Mouse (Mus musculus) CH12.LX (cell line): ENCODE data around the gene Appl1. TPM values are rescaled to one million over a fixed set of nuclear protein-coding genes. Genes with fewer than 3 reads are reported as not detected.

ENCODE experiments used
- DNase-seq: peaks from one replicate; pipeline ENCODE4 v3.0.0-alpha.2; 2013; ENCODE audit errors: extremely low read depth
- H3K27ac ChIP-seq: 2 replicates; pipeline ENCODE4 v1.5.1; 2012; ENCODE audit warnings: low read depth, mild to moderate bottlenecking, control low read depth, moderate library complexity; ENCODE audit not compliant: insufficient read depth
- H3K27me3 ChIP-seq: replicated peaks from 2 replicates; pipeline ENCODE3; 2012; ENCODE audit warnings: inconsistent platforms
- H3K36me3 ChIP-seq, 2 experiments: replicated peaks in 1 of 2; 2 replicates each; pipeline versions ENCODE3 to v1.6.1; 2012; ENCODE audit warnings: inconsistent platforms in 1 of 2, low read length in 1 of 2, mild to moderate bottlenecking in 1 of 2, mixed read lengths in 1 of 2, moderate library complexity in 1 of 2; ENCODE audit not compliant: control insufficient read depth in 1 of 2, insufficient read depth in 1 of 2
- H3K4me1 ChIP-seq, 2 experiments: 2 replicates each; pipeline ENCODE4 v1.6.1; 2012; ENCODE audit warnings: inconsistent platforms in 1 of 2, moderate library complexity in 1 of 2; ENCODE audit not compliant: insufficient read depth in 2 of 2, control insufficient read depth in 1 of 2
- H3K4me2 ChIP-seq: 2 replicates; pipeline ENCODE4 v1.6.1; 2012; ENCODE audit warnings: low read depth, mild to moderate bottlenecking, control low read depth; ENCODE audit not compliant: poor library complexity, insufficient read depth, severe bottlenecking
- H3K4me3 ChIP-seq, 3 experiments: fragments of 150-350 bp in 1 of 3; sonication (generic) in 1 of 3; replicated peaks in 1 of 3; 2 replicates each; pipeline versions ENCODE3 to v1.5.1; 2011 to 2012; ENCODE audit warnings: low read depth in 2 of 3, low read length in 2 of 3, mild to moderate bottlenecking in 2 of 3, moderate library complexity in 2 of 3, control low read depth in 1 of 3, improper control_type of control experiment in 1 of 3, inconsistent platforms in 1 of 3, mixed read lengths in 1 of 3; ENCODE audit not compliant: poor library complexity in 1 of 3
- H3K79me2 ChIP-seq: replicated peaks from 2 replicates; pipeline ENCODE4 v1.6.1; 2012; ENCODE audit warnings: mild to moderate bottlenecking, moderate library complexity; ENCODE audit not compliant: control insufficient read depth, poor library complexity, insufficient read depth, severe bottlenecking; ENCODE audit errors: extremely low read depth
- H3K9ac ChIP-seq: 2 replicates; pipeline ENCODE4 v1.6.1; 2012; ENCODE audit warnings: low read depth, mild to moderate bottlenecking, control low read depth, moderate library complexity; ENCODE audit not compliant: insufficient read depth
- H3K9me3 ChIP-seq: replicated peaks from 2 replicates; pipeline ENCODE3; 2012; ENCODE audit warnings: low read length, inconsistent platforms, mixed read lengths
- BHLHE40 ChIP-seq: IDR thresholded peaks from 2 replicates; pipeline ENCODE4 v1.6.1; 2011; ENCODE audit warnings: mild to moderate bottlenecking, low read depth, low read length, improper control_type of control experiment
- ELF1 ChIP-seq: IDR thresholded peaks from 2 replicates; pipeline ENCODE4 v1.6.1; 2014; ENCODE audit warnings: low read depth, mild to moderate bottlenecking, inconsistent platforms, low read length, improper control_type of control experiment
- EP300 ChIP-seq: IDR thresholded peaks from 2 replicates; pipeline ENCODE4 v1.6.1; 2011; ENCODE audit warnings: low read length, improper control_type of control experiment
- ETS1 ChIP-seq: conservative IDR thresholded peaks from 2 replicates; pipeline ENCODE4 v1.6.1; 2012; ENCODE audit warnings: low read depth, mild to moderate bottlenecking, inconsistent platforms, low read length, improper control_type of control experiment, moderate library complexity
- HCFC1 ChIP-seq: IDR thresholded peaks from 2 replicates; pipeline ENCODE4 v1.6.1; 2012; ENCODE audit warnings: low read depth, mild to moderate bottlenecking, inconsistent platforms, low read length, improper control_type of control experiment
- IRF4 ChIP-seq: IDR thresholded peaks from 2 replicates; pipeline ENCODE4 v1.6.1; 2014; ENCODE audit warnings: low read depth, mild to moderate bottlenecking, inconsistent platforms, low read length, improper control_type of control experiment
- KAT2A ChIP-seq: IDR thresholded peaks from 2 replicates; pipeline ENCODE4 v1.6.1; 2012; ENCODE audit warnings: low read length, improper control_type of control experiment, inconsistent platforms; ENCODE audit not compliant: insufficient replicate concordance
- MAFK ChIP-seq: IDR thresholded peaks from 2 replicates; pipeline ENCODE4 v1.6.1; 2011; ENCODE audit warnings: low read length, improper control_type of control experiment; ENCODE audit not compliant: insufficient replicate concordance
- MEF2A ChIP-seq: IDR thresholded peaks from 2 replicates; pipeline ENCODE4 v1.6.1; 2014; ENCODE audit warnings: low read depth, mild to moderate bottlenecking, inconsistent platforms, low read length, improper control_type of control experiment, borderline replicate concordance
- MYC ChIP-seq: IDR thresholded peaks from 2 replicates; pipeline ENCODE4 v1.6.1; 2011; ENCODE audit warnings: low read depth, mild to moderate bottlenecking, improper control_type of control experiment, low read length
- NELFE ChIP-seq: IDR thresholded peaks from 2 replicates; pipeline ENCODE4 v1.6.1; 2011; ENCODE audit warnings: low read depth, low read length, improper control_type of control experiment
- RAD21 ChIP-seq: IDR thresholded peaks from 2 replicates; pipeline ENCODE4 v1.6.1; 2011; ENCODE audit warnings: low read depth, mild to moderate bottlenecking, low read length, improper control_type of control experiment, moderate library complexity
- TCF12 ChIP-seq: IDR thresholded peaks from 2 replicates; pipeline ENCODE4 v1.6.1; 2014; ENCODE audit warnings: low read depth, mild to moderate bottlenecking, inconsistent platforms, low read length, improper control_type of control experiment
- USF2 ChIP-seq: conservative IDR thresholded peaks from 2 replicates; pipeline ENCODE4 v1.6.1; 2011; ENCODE audit warnings: low read depth, low read length, improper control_type of control experiment
- ZC3H11A ChIP-seq: IDR thresholded peaks from 2 replicates; pipeline ENCODE4 v1.6.1; 2012; ENCODE audit warnings: low read depth, mild to moderate bottlenecking, inconsistent platforms, low read length, improper control_type of control experiment
- ZNF384 ChIP-seq: IDR thresholded peaks from 2 replicates; pipeline ENCODE4 v1.6.1; 2012; ENCODE audit warnings: low read depth, low read length, improper control_type of control experiment, inconsistent platforms
- dilution Hi-C: fragments of 300-500 bp; cut with MboI; formaldehyde crosslinking; loops from 2 replicates; pipeline ENCODE4 v1.14.3; 2020; ENCODE audit warnings: low sequenced_read_pairs; ENCODE audit not compliant: extremely low pct_unique_long_range_greater_than_20kb, extremely low pct_ligation_motif_present
- in situ Hi-C: fragments of 300-500 bp; cut with MboI; formaldehyde crosslinking; loops from 3 replicates; pipeline ENCODE4 v1.14.3; 2019; ENCODE audit warnings: low sequenced_read_pairs, low pct_ligation_motif_present, low pct_unique_long_range_greater_than_20kb, mixed read lengths
- polyA plus RNA-seq: library from polyadenylated mRNA; unstranded; fragments of >175 nt; gene quantifications from 2 replicates; pipeline ENCODE4 v1.2.1, GENCODE M21; 2012; ENCODE audit warnings: low read depth; ENCODE audit not compliant: insufficient read length
- total RNA-seq, 2 experiments: library from RNA; depleted of rRNA; stranded (reverse); fragments of 300-350 nt in 1 of 2; fragments of >200 nt in 1 of 2; gene quantifications; 2 replicates each; pipeline ENCODE4 v1.2.3; 2012 to 2014

The Appl1 gene
- total and polyA plus RNA-seq, 3 experiments, result 9.0 to 11.9 (median 11.0) TPM

DNA sequence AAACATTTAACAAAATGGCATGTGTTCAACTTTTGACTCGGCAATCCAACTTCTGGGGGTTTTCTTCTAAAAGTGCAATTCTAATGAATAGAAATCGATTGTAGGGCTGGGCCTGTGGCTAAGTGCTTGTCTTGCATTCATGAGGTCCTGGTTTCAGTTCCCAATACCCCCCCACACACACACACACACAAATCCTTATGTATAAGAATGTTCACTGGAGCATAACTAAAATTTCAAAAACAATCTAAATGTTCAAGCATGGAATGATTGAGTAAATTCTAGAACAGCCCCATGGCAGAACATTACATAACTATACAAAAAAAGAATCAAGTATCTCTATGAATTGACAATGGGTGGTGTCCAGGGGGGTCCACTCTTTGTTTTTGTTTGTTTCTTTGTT, 46.9 kb upstream of the Appl1 start:
- Histone ChIP-seq H3K9ac (no peak overlapping the region), H3K4me3 (no peak overlapping the region), H3K9me3 (peaks cover 2% of the 10 kb centered on the region), H3K79me2 (no peaks in the 10 kb centered on the region), H3K36me3 (no peaks in the 10 kb centered on the region), H3K4me2 (no peak overlapping the region), H3K4me1 (peaks cover 3 to 7% of the 10 kb centered on the region in 2 experiments; a peak in 3 of 4 replicates), H3K27ac (no peak overlapping the region), H3K27me3 (no peaks in the 10 kb centered on the region)
- no peak for TF ChIP-seq TCF12
- peak; percentile 75 for TF ChIP-seq IRF4
- peak; percentile 39; the same call in 1 of the 2 replicates for TF ChIP-seq BHLHE40
- TF ChIP-seq EP300, result peak; percentile 56
- dilution Hi-C loops (no loop called here), in situ Hi-C loops (loop anchor here (25.0 kb wide), 1 partner anchor 531 kb away; no protein-coding TSS in a partner anchor)
- DNase-seq, result peak; percentile 24

DNA sequence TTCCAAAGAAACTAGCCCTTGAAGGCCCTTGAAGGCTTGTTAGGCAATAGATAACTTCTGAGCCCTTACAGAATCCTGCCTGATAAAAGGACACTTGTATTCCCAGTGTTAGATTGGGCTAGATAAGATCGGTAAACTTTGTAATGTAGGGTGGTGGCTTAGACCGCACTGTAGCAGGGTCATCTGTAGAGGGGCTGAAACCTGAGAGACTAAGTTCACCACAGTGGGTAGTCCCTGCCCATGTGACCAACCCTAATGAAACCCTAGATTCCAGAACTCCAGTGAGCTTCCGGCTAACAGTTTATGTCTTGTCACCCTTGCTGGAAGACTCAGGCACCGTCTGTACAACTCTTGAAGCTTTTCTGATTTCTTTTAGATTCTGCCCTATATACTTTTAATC, 42.6 kb upstream of the Appl1 start:
- Histone ChIP-seq H3K9me3 (peaks cover 2% of the 10 kb centered on the region), H3K27ac (no peak overlapping the region), H3K79me2 (no peaks in the 10 kb centered on the region), H3K9ac (no peak overlapping the region), H3K27me3 (no peaks in the 10 kb centered on the region), H3K36me3 (no peaks in the 10 kb centered on the region), H3K4me3 (no peak overlapping the region), H3K4me1 (peaks cover 3 to 7% of the 10 kb centered on the region in 2 experiments; a peak in 3 of 4 replicates), H3K4me2 (no peak overlapping the region)
- TF ChIP-seq ETS1 (no peak), USF2 (no peak), ELF1 (no peak), ZC3H11A (no peak), EP300 (no peak), MEF2A (no peak), RAD21 (no peak), KAT2A (no peak), MAFK (no peak), MYC (no peak), ZNF384 (no peak), HCFC1 (no peak), NELFE (no peak)
- dilution Hi-C loops, result no loop called here
- no peak for DNase-seq
- in situ Hi-C loops, result loop anchor here (25.0 kb wide), 1 partner anchor 526 kb away; no protein-coding TSS in a partner anchor
